Mouse (Mus musculus): ENCODE measurements at regions not wholly inside any gene's neighbourhood (a gene's known extent, or its start where the extent isn't known, plus 50 kb on each side); places are given as distances from the start of the nearest gene placed in this dataset.

DNA sequence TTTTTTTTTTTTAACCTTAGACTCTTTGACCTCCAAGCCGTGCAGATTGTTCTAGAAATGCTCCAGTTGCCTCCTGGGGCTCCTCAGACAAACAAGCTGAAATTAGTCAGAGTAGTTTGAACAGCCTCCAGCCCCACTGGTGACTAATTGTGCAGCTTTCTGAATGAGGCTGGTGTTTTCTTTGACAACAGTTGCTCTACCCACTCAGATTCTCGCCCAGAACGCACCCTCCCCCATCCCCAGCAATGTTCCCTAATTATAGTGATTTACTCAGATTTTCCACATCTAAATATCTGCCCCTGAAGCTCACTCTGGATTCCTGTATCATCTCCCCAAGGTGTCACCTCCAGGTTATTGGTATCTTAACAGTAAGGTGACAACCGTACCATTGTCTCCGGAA is 76.4 kb upstream of the Rybp start:
- TF ChIP-seq CTCF (IDR thresholded peaks at IDR 0.05; ENCODE audit: low read depth) (no peak), EP300 (IDR thresholded peaks at IDR 0.05; ENCODE audit: low read depth) (no peak)

All from liver, postnatal 0 days (tissue).